Mouse (Mus musculus) urinary bladder, adult 18-20 months (tissue): ENCODE data around the gene Cygb.
"Not testable (repeated sequence)": the region's sequence is repeated elsewhere in the genome, so short reads cannot be mapped to it uniquely, and the experiment has no call there.

Experiments used
- DNase-seq, 2 experiments: peaks; one replicate each; pipeline ENCODE4 v3.0.0; 2022; ENCODE audit warnings: low spot score in 2 of 2, mixed read lengths in 2 of 2

The Cygb gene

DNA sequence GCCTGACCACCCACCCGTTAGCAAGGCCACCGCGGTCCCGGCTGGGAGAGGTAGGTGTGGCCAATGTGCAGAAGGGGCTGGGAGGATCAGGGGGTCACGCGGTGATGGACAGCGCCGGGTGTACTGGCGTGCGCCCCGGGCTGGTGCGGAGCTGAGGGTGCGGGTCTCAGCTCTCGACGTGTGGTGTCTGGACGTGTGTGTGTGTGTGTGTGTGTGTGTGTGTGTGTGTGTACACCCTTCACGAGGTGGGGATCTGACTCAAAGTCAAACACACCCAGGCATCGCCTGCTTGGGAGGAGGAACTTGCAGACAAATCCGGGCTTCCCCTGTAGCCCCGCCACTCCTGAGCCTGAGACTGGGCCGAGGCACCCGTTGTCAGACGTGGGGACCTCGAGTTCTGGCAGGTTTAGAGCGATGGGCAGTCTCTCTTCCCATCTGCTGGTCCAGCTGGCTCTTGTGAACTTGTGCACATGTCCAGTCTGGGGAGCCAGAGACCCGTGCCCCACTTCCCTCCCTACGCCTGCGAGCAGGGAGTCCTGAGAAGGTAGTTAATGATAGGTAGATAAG, at the start of gene Cygb:
Cygb (minus strand) TSS at position 59 of the 567 bp plus-strand sequence.
- DNase-seq: no peak

DNA sequence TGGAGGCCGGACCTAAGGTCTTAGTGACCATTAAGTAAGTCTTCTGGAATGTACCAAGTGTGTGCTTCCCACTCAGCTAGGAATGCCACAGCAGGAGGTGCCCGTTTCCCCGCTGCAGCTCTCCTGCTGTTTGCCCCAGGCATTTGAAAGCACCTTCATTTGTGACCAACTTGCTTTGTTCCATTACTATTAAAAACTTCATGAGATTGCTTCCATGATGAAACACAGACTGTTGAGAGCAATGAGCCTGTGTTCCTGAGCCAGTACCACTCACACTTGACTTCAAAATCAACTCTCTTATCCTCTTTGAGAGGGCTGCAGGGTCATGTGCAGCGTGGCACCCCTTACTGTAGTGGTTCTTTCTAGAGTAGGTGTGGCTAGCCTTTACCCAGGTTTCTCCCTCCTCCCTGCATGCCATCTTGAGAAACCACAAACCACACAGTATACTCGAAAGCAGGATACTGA, 47.3 kb upstream of the Cygb start:
- DNase-seq: no peak

DNA sequence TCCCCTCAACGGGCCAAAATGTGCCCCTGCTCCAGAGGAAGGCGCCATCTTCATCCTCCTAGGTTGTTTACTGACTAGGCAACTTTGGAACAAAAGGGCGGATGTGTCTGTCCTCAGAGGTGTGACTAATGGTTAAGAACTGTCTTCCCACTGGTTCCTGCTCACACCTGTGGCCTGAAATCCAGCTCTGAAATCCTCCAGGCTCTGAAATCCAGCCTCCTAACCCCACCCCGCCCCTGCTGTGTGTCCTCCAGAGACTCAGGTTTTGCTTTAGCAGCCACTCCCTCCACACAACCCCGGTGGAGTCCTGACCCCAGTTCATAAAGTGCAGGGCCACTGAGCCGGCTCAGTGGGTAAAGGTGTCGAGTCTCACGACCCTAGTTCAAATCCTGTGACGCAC, 43.4 kb upstream of the Cygb start:
- DNase-seq: no peak

DNA sequence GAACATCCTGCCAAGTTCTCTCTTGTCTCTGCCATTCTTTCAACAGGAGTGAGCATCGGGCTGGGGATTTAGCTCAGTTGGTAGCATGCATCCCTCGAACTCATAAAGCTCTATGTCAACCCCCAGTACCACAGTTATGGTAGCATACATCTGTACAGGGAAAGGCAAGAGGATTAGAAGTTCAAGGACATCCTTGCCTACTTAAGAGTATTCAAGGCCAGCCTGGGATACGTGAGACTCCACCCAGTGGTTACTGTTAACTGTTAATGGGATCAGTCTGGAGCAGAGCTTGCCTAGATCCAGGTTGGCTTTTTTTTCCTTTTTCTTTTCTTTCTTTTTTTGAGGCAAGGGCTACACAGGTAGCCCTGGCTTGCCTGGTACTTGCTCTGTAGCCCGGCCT, 42.3 kb upstream of the Cygb start:
- DNase-seq: no peak

DNA sequence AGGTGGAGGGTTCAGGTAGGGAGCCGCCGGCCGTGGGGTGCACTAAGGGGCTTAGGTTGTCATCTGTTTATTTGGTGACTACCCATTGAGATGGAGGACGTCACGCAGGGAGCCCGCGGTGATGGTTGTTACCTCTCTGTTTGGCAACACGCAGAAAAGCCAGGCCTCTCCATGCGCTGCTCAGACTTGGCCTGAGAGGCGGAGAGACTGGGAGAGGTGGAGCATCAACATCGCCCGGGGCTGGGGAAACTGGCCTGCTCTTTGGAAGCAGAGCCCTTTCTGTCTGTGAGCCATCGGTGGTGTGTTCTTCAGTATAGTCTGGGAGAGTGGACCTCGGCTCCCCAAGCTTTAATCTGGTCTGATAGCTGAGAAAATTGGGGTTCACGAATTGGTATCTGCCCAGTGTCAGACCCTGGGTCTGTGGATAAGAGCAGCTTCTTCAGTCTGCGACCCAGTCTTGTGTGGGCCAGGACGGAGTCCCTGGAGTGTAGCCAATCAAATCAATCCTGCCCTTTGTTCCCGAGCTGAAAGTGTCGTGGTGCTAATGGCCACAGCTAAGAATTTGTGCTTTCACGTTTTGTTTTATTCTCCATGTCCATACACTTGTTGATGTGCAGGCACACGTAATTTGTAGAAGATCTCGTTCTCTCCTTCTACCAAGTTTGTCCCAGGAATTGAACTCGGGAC, 41.2 kb upstream of the Cygb start:
- DNase-seq: peak in 1 of 2 experiments; percentile 26

DNA sequence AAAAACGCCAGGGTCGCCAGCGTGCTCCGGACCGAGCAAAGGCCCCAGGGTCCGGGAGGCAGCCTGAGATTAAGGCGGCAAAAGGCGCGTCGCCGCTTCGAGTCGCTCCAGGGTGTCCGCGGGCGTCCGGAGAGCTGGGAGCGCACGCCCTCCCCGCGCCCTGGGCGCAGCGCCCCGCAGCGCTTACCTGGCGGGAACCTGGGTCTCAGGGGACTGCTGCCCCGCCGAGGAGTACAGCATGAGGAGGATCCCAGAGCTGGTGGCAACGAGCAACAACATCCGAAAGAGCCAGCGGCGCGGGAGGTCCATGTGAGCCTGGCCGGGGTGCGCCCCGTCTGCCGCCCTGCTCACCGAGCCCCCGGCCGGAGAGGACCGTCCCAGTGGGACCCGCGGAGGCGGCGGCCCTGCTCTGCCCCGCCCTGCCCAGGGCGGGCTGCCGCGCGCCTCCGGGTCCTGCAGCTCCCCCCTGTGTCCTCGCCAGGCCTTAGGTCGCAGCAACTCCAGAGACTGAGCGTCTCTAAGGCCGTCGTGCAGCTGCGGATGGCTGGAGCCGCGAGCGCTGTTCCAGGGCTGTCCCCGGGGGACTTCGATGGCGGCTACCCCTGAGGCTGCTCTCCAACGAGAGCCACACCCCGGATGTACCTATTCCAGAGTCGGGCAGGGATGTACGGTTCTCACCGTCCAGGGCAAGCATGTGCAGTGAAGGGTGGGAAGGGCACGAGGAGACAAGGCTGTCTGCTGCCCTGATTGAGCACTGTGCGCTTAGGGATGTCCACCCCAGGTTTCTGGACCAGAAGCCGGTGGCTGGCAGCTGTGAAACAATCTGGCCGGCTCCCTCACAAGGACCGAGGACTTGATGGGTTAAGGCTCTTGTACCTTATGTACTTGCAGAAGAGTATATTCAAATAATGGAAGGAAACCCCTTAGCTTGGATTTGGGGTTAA, 40.4 kb upstream of the Cygb start:
- DNase-seq: peak; percentile 41 to 63

DNA sequence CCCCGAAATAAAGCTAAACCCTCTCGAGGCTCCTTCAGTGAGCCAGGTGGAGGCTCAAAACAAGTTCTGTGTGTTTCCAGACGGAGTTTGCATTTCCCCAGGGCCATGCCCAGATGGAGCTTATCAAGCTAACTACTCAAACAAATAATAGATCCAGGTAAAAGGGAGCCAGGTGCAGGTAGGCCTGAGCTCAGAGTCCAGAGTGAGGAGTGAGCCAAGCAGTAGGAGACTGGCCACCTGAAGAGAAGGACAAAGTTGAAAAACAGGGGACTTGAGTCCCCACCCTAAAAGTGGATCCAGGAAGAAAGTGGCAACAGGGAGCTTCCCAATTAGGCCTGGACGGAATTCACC, 39.8 kb upstream of the Cygb start:
- peak in 1 of 2 experiments; percentile 44 for DNase-seq

DNA sequence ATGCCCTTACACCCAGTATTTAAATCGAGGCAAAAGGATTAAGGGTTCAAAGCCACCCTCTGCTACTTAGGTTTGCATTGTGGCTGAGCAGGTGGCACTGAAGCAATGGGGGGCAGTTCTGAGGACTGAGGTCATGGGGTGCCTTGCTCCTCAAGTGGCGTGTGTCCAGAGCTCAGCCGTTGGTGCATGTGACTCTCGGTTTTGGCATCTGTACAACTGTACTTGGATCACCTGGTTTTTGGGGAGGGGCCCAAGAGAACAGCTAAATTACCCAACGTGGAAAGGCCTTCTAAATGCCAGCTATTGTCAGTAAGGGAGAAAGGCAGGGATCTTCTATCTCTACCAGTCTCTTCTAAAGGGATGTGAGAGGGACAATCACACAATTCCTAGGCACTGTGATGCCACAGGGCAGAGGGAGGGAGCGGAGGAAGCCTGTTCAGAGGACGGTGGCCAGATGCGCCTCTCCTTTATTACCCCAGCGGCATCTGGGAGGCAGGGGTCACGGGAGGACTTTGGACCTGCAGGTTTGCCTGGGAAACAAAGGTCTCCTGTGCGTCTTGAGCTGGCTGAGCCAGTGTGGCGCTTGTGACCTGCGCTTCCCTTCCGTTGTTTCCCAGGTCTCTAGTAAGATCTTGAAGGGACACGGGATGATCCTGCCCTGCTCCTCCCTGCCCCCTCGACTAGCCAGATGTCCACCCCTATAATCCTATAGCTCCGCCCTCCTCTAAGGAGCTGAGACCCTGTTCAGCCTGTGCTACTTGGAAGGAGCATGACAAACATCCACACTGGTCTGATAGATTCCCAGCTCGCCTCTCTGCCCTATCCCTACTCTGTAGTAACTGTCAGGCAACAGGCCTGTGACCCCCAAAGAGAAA, 36.8 kb upstream of the Cygb start:
- DNase-seq: no peak

DNA sequence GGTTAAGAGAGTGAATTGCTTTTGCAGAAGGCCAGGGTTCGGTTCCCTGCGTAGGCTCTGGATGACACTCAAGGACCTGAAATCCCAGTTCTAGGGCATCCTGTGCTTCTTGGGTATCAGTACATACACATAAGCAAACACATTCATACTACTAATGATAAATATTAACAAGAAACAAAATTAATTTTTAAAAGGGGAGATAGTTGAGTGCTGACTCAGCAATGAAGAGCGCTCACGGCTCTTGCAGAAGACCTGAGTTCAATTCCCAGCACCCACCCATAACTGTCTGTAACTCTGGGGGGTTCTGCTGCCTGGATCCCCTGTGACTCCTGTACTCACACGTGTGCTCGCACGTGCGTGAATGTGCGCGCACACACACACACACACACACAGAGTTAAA, 35.5 kb upstream of the Cygb start:
- no peak for DNase-seq

DNA sequence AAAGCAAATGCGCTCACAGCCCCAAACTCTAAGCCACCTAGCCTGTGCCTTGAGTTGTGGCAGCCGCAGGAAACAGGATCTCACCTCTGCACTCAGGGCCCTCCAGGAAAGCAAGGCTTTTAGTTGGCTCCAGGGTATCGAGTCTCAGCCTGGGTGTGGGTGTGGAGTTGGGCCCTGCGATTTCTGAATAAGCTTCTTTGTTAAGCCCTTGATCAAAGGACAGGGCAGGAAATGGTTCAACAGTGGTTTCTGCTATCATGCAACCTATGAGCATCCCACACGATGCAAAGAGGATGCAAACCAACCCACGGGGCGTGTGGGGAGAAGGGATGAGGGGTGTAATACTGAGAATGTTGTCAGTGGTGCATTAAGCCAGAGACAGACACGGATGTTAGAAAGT, 33.8 kb upstream of the Cygb start:
- DNase-seq: no peak

DNA sequence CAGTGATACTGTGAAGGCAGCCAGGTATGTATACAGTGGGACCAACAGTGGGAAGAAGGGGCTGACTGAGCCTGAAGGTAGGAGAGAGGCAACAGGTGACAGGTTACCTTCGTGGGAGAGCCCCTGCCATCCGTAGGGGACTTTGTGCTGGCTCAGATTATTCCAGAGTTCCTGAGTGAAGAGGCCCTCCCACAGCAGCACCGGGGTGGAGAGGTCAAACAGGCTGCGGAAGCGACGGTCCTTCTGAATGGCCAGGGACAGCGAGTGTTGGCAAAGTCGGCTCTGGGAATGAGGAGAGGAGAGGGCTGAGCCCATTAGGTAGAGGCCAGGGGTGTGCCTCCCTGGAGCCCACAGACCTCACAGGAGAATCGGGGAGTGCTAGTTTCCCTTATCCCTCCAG, 31.6 kb upstream of the Cygb start:
- DNase-seq: no peak

DNA sequence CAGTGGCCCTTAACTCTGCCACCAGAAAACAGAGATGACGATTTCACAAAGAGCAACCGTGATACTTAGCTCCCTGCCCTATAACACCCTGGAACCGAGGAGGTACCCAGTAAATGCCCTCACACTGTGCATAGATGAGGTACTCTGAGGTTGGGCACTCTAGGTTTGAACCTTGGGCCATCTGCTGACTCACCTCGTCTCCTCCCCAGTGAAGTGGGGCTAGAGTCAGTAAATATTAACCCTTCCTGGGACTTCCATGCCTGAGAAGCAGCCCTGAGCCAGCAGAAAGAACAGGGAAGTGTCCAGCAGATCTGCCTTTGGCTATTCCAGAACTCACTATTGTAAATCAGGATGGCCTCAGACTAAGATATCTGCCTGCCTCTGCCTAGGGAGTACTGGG, 29.7 kb upstream of the Cygb start:
- DNase-seq: no peak

DNA sequence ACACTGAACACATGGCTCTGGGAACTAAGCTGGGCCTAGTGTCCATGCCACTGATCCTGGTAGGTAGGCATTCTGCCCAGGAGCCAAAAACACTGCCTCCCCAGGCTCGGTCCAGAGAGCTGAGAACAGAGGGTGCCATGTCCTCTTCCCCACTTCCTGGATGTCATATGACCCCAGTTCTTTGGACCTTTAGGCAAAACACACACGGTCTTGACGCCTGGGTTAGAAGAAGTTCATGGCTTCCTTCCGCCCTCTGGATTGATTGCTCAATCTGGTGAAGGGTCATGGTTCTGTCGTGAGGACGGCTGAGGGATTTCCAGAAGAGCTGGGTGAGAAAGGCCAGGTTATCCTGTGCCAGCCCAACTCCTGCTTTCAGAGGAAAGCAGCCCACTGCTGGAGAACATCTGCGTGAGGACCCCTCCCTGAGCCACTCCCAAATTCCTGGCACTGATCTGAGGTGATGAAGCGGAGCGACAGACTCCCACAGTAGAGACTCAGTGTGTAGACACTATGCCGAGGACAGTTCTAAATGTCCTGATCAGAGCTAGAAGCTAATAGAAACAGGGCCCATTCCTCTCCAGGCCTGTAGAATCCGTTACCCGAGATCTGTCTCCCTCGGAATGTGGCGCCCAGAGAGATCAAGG, 28.5 kb upstream of the Cygb start:
- DNase-seq: peak in 1 of 2 experiments; percentile 35

DNA sequence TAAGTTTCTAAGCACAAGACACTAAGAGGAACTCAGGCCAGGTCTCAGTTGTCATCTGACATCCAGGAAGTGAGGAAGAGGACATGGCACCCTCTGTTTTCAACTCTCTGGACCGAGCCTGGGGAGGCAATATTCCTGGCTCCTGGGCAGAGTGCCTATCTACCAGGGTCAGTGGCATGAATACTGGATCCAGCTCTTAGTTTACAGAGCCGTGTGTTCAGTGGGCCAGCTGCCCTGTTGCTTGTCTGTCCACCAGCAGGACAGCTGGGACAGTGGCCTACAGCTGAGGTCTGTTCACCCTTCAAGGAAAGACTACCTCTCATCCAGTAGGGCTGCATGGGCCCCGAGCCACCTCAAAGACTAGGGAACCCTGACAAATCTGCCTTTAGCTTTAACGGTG, 27.0 kb upstream of the Cygb start:
- DNase-seq: no peak

DNA sequence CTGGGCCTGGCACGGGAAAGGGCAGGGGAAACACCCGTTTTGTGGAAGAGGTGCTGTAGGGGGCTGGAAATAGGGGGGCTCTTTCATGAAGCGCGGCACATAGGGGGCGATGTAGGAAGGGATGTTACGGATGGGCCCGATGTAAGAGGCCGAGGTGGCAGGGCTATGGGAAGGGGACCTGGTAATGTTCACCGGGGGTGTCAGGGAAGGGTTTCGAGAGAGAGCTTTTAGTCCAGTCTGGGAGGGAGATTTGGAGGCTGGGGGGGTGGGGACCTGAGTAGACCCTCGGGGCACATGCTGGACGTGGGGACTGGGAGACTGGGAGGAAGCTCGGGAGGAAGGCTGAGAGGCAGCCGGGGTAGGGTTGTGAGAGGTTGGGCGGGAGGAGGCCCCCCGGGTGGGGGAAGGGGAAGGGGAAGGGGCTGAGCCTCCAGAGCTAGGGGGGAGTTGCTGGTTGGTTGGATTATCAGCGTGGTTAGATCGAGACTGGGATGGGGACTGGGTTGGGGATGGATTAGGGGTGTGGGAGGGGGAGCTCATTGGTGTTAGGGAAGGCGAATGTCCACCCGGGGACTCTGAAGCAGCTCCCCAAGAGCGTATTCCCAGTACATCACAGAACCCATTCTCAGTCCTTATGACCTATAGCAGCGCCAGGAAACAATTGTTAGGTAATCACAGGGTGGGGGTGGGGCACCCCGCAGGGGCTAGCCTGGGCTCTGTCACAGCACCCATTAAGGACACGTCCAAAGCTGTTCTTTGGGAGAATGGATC, 26.4 kb upstream of the Cygb start:
- no peak for DNase-seq

DNA sequence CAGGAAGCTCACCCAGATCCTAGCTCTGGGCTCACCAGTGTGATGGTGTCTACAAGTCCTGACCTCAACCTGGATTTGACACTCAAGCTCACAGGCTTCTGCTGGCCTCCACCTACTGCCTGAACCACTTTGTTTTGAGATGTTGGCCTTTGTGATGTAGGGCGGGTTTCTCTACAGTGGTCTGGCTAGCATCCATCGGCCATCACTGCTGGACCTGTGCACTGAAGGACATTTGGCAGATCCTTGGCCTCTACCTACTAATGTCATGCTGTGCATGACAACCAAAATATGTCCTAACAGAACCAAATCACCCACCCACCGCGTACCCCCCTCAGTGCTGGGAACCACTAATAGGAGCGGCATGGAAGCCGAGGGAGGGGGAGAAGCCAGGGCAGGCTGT, 25.0 kb upstream of the Cygb start:
- no peak for DNase-seq

DNA sequence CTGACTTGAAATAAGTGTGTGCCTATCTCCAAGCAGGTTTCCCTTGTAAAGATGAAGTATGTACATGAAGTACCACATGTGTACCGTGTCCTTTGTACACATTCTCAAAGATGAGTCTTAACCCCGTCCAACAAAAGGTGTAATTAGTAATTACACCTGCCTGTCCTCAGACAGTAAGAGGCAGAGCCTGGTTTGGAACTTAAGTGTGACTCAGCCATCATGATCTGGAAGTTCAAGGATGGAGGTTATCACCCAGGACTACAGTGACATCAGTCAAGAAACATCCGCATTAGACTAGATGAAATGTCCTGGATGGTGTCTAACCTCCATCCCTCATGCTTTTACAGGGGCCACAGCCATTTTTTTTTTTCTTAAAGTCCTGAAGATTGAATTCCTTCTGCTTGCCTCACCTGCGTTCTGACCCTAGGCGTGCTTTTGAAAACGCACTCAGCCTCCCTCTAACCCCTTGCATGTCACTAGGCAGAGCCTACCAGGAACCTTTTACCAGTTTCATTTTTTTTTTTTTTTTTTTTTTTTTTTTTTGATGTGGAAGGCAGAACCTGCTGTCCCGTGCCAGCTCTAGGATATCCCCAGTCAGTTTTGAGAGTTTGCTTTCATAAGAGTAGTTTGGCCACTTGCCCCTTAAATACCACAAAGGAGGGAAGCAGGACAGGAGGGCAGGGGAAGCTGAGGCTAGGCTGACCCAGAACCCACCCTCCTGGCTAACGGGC, 23.8 kb upstream of the Cygb start:
- no peak for DNase-seq

DNA sequence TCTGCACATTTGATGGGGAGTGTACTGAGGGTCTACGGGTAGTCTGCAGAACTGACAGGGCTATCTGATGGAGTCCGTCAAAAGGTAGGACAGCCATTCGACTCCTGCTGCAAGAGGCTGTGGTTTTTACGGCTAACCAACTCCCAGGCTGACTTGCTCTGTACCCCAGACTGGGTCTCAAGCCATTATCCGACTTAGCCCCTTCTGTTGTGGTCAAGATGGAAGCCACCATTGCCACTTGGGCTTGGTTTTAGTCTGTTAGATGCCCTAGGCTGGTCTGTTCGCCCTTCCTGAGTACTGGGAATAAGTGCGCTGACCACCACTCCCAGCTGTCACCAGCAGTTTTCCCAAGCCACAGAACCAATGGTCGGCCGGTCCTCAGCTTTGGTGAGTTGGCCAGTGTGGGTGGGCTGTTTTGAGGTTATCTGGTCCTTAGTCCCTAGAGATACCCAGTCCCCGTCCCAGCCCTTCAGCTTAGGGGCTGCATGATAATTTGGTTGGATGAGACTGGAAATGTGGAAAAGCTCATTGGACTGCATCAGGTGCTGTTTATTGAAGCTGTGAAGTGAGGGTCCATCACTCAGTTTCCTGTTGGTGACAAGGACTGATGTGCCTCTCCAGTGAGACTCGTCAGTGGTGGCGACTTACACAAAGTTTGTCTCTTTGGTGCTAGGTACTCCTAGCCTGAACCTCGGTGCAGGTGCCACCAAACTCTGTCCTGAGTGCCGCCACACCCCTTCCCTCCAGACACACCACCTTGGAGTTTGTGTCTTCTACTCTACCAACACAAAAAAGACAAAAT, 22.3 kb upstream of the Cygb start:
- DNase-seq: no peak

DNA sequence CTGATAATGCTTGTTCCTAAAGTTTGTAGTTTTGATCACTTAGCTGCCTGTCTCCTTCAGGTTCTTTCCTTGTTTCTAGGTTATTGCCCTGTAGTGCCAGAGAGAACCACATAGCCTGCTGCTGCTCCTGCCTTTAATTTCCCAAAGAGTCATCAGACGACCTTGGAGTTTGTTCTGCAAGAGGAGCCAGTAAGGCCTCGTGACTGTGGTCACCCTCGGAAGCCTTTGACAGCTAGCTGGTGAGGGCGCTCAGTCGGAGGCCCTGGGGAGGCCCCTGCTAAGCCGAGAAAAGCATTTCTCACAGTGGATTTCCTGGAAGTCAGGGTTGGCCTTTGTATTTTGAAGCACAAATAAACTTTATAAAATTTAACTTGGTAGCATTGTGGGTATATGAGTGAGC, 21.3 kb upstream of the Cygb start:
- not testable (repeated sequence) for DNase-seq
